Mouse (Mus musculus) lung, adult 2 months (tissue): ENCODE results near the gene Adamtsl1. TPM values are rescaled to one million over a fixed set of nuclear protein-coding genes. Genes with fewer than 3 reads are reported as not detected.

ENCODE experiments used
- DNase-seq: peaks from one replicate; pipeline ENCODE4 v3.0.0; 2022
- H3K4me1 ChIP-seq: fragments of 200-500 bp; 2 replicates; pipeline ENCODE4 v1.6.1; 2011; ENCODE audit warnings: low read length; ENCODE audit not compliant: control insufficient read depth, insufficient read depth
- H3K4me3 ChIP-seq: fragments of 200-500 bp; replicated peaks from 2 replicates; pipeline ENCODE3; 2011; ENCODE audit warnings: low read depth, mild to moderate bottlenecking, control low read depth, low read length; ENCODE audit errors: extremely low read depth
- CTCF ChIP-seq: fragments of 200-500 bp; IDR thresholded peaks from 2 replicates; pipeline ENCODE4 v1.5.1; 2011; ENCODE audit warnings: mild to moderate bottlenecking, low read length, control low read depth; ENCODE audit not compliant: insufficient read depth
- POLR2A ChIP-seq: fragments of 200-500 bp; IDR thresholded peaks from 2 replicates; pipeline ENCODE4 v1.6.1; 2011; ENCODE audit warnings: low read depth, mild to moderate bottlenecking, control low read depth, low read length, borderline replicate concordance; ENCODE audit errors: extremely low read depth
- WGBS: fragments of 180-500 bp; shearing (Covaris S2); methylation state at CpG from one replicate; pipeline ENCODE4 v1.1.7; 2018; 5-methylcytosine and 5-hydroxymethylcytosine counted together
- polyA plus RNA-seq: library from polyadenylated mRNA; depleted of rRNA; stranded (reverse); fragments of >200 nt; gene quantifications from 2 replicates; pipeline ENCODE4 v1.2.3, GENCODE M21; 2012

The Adamtsl1 gene
- polyA plus RNA-seq, 1 experiment, result 10.8 TPM

- WGBS, result 76% methylated on average over 5 of the region's 5 CpGs
- DNase-seq, result no peak
- Histone ChIP-seq H3K4me1 (no peaks in the 10 kb centered on the region), H3K4me3 (no peak overlapping the region)
- TF ChIP-seq CTCF (no peak), POLR2A (no peak)
Observed at GRCm38 (mm10) chr4:86388430-86388829, 874.5 kb downstream of the Adamtsl1 start.

- no peak for DNase-seq
- WGBS, result 66% methylated on average over 3 of the region's 3 CpGs
- H3K4me1 ChIP-seq, result no peaks in the 10 kb centered on the region
- no peak overlapping the region for H3K4me3 ChIP-seq
- TF ChIP-seq CTCF (no peak), POLR2A (no peak)
Observed at GRCm38 (mm10) chr4:86391176-86391575, 877.2 kb downstream of the Adamtsl1 start.

GRCm38 (mm10) chr4:86395636-86396035 is 881.7 kb downstream of the Adamtsl1 start:
- H3K4me1 ChIP-seq, result no peaks in the 10 kb centered on the region
- 86% methylated on average over 6 of the region's 6 CpGs for WGBS
- TF ChIP-seq POLR2A (no peak), CTCF (no peak)
- H3K4me3 ChIP-seq, result no peak overlapping the region
- DNase-seq, result no peak

- WGBS, result 47% methylated on average over 7 of the region's 7 CpGs
- Histone ChIP-seq H3K4me1 (no peaks in the 10 kb centered on the region), H3K4me3 (no peak overlapping the region)
- no peak for DNase-seq
- TF ChIP-seq POLR2A (no peak), CTCF (no peak)
Observed at GRCm38 (mm10) chr4:86396672-86397288, 882.8 kb downstream of the Adamtsl1 start.

- TF ChIP-seq POLR2A, result no peak
- TF ChIP-seq CTCF, result no peak
- no peak for DNase-seq
Observed at GRCm38 (mm10) chr4:86397470-86397869, 883.5 kb downstream of the Adamtsl1 start.

GRCm38 (mm10) chr4:86401116-86401515 is 887.1 kb downstream of the Adamtsl1 start:
- H3K4me1 ChIP-seq, result no peaks in the 10 kb centered on the region
- DNase-seq, result no peak
- no peak overlapping the region for H3K4me3 ChIP-seq
- WGBS, result 26% methylated on average over 3 of the region's 3 CpGs
- TF ChIP-seq CTCF, result no peak
- TF ChIP-seq POLR2A, result no peak

More at GRCm38 (mm10) chr4:86397470-86397869, 883.5 kb downstream of the Adamtsl1 start:
- no peaks in the 10 kb centered on the region for H3K4me1 ChIP-seq
- no peak overlapping the region for H3K4me3 ChIP-seq
- 47% methylated on average over 2 of the region's 2 CpGs for WGBS

GRCm38 (mm10) chr4:86406501-86407199 is 892.7 kb downstream of the Adamtsl1 start:
- Histone ChIP-seq H3K4me3 (no peak overlapping the region), H3K4me1 (no peaks in the 10 kb centered on the region)
- TF ChIP-seq POLR2A (no peak), CTCF (no peak)
- no peak for DNase-seq
- 48% methylated on average over 7 of the region's 7 CpGs for WGBS

- Histone ChIP-seq H3K4me1 (no peaks in the 10 kb centered on the region), H3K4me3 (no peak overlapping the region)
- TF ChIP-seq POLR2A, result no peak
- no peak for TF ChIP-seq CTCF
- DNase-seq, result no peak
- WGBS, result 85% methylated on average over 3 of the region's 3 CpGs
Observed at GRCm38 (mm10) chr4:86407200-86407527, 893.2 kb downstream of the Adamtsl1 start.

- Histone ChIP-seq H3K4me3 (no peak overlapping the region), H3K4me1 (no peaks in the 10 kb centered on the region)
- WGBS, result 79% methylated on average over 9 of the region's 9 CpGs
- TF ChIP-seq CTCF, result no peak
- TF ChIP-seq POLR2A, result no peak
- DNase-seq, result no peak
Observed at GRCm38 (mm10) chr4:86408421-86408820, 894.4 kb downstream of the Adamtsl1 start.

GRCm38 (mm10) chr4:86410946-86411345 is 897.0 kb downstream of the Adamtsl1 start:
- no peak overlapping the region for H3K4me3 ChIP-seq
- H3K4me1 ChIP-seq, result no peaks in the 10 kb centered on the region
- TF ChIP-seq POLR2A (no peak), CTCF (no peak)
- DNase-seq, result no peak
- WGBS, result 80% methylated on average over 3 of the region's 3 CpGs

GRCm38 (mm10) chr4:86413388-86413787 is 899.4 kb downstream of the Adamtsl1 start:
- DNase-seq, result no peak
- Histone ChIP-seq H3K4me1 (no peaks in the 10 kb centered on the region), H3K4me3 (no peak overlapping the region)
- TF ChIP-seq CTCF (no peak), POLR2A (no peak)
- 66% methylated on average over 3 of the region's 3 CpGs for WGBS
